Mouse (Mus musculus) intestine, postnatal 0 days (tissue): ENCODE measurements at regions not wholly inside any gene's neighbourhood (a gene's known extent, or its start where the extent isn't known, plus 50 kb on each side); places are given as distances from the start of the nearest gene placed in this dataset.

Source experiments
- ATAC-seq: fragments of 200-750 bp; cut with Nextera tagmentation; 2 replicates; pipeline ENCODE4 v1.8.0; 2017; ENCODE audit warnings: mild to moderate bottlenecking, moderate TSS enrichment, moderate library complexity
- H3K27ac ChIP-seq: fragments of 300-500 bp; sonication (generic); 2 replicates; pipeline ENCODE4 v1.5.1; 2014; ENCODE audit warnings: mild to moderate bottlenecking, low read depth, low read length, moderate library complexity
- H3K27me3 ChIP-seq: fragments of 300-500 bp; sonication (generic); replicated peaks from 2 replicates; pipeline ENCODE4 v1.6.1; 2014; ENCODE audit warnings: low read length, mixed read lengths; ENCODE audit not compliant: control insufficient read depth, insufficient read depth
- H3K36me3 ChIP-seq: fragments of 300-500 bp; sonication (generic); 2 replicates; pipeline ENCODE4 v1.6.1; 2014; ENCODE audit warnings: mild to moderate bottlenecking, moderate library complexity; ENCODE audit not compliant: control insufficient read depth, insufficient read depth
- H3K4me1 ChIP-seq: fragments of 300-500 bp; sonication (generic); replicated peaks from 2 replicates; pipeline ENCODE4 v1.6.1; 2014; ENCODE audit warnings: antibody characterized with exemption, low read length, mixed read lengths; ENCODE audit not compliant: control insufficient read depth, insufficient read depth
- H3K4me2 ChIP-seq: fragments of 300-500 bp; sonication (generic); replicated peaks from 2 replicates; pipeline ENCODE4 v1.6.1; 2014; ENCODE audit warnings: low read depth, mild to moderate bottlenecking, moderate library complexity
- H3K4me3 ChIP-seq: fragments of 300-500 bp; sonication (generic); 2 replicates; pipeline ENCODE4 v1.5.1; 2014; ENCODE audit warnings: low read depth, low read length
- H3K9ac ChIP-seq: fragments of 300-500 bp; sonication (generic); 2 replicates; pipeline ENCODE4 v1.6.1; 2014; ENCODE audit warnings: mild to moderate bottlenecking, low read depth, low read length
- H3K9me3 ChIP-seq: fragments of 300-500 bp; sonication (generic); 2 replicates; pipeline ENCODE4 v1.6.1; 2016; ENCODE audit warnings: mixed run types; ENCODE audit not compliant: control insufficient read depth
- CTCF ChIP-seq: sonication (generic); IDR thresholded peaks from 2 replicates; pipeline ENCODE4 v1.5.1; 2016; ENCODE audit warnings: low read depth, mild to moderate bottlenecking, control low read depth, antibody characterized with exemption, moderate library complexity
- WGBS: fragments of 180-500 bp; shearing (Covaris S2); extraction: QIAGEN DNeasy Blood & Tissue Kit; methylation state at CpG from one replicate; pipeline ENCODE4 v1.1.7; 2014; 5-methylcytosine and 5-hydroxymethylcytosine counted together

DNA sequence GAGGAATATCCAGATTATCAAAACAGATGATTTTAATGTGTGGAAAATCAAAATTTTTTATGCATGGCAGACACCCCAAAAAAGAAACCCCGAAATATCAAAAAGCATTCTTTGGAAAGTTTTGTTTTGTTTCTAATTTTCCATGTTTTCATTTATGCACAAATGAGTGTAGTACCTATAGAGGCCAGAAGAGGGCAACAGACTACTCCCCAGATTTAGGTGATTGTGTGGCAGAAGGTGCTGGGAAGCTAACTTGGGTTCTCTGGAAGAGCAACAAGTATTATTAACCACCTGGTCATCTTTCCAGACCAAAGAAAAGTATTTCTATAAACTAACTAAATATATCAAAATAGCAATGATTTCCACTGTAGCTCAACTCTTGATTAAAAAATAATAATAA, 137.2 kb downstream of the Cdc5l start:
- peak; percentile 66 for TF ChIP-seq CTCF
- H3K27ac ChIP-seq, result no peak overlapping the region
- ATAC-seq, result no peak
- no peaks in the 10 kb centered on the region for H3K4me1 ChIP-seq
- H3K9ac ChIP-seq, result no peak overlapping the region
- no peak overlapping the region for H3K4me2 ChIP-seq
- no peaks in the 10 kb centered on the region for H3K27me3 ChIP-seq
- H3K9me3 ChIP-seq, result no peaks in the 10 kb centered on the region
- H3K4me3 ChIP-seq, result no peak overlapping the region
- no peaks in the 10 kb centered on the region for H3K36me3 ChIP-seq
- WGBS, result 83% methylated on average over 1 of the region's 1 CpGs

DNA sequence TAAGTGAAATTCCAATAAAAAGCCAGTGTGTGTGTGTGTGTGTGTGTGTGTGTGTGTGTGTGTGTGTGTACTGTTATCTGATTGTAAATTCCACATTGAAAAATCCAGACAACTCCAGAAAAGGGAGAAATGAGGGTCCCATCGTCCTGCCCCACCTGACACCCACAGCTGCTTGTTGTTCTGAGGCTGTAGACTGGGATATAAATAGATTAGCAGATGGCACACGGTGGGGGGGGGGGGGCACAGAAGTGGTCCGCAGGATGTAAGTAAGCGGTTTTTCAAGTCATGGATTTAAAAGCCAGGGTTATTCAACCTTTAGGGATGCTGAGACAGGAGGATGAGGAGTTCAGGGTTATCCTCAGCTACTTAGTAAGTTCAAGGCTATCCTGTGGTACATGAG, 138.7 kb downstream of the Cdc5l start:
- Histone ChIP-seq H3K27ac (no peak overlapping the region), H3K4me3 (no peak overlapping the region), H3K9me3 (no peaks in the 10 kb centered on the region), H3K4me1 (no peaks in the 10 kb centered on the region), H3K27me3 (no peaks in the 10 kb centered on the region), H3K4me2 (no peak overlapping the region), H3K36me3 (no peaks in the 10 kb centered on the region), H3K9ac (no peak overlapping the region)
- 60% methylated on average over 4 of the region's 4 CpGs for WGBS
- TF ChIP-seq CTCF, result no peak
- ATAC-seq, result no peak

DNA sequence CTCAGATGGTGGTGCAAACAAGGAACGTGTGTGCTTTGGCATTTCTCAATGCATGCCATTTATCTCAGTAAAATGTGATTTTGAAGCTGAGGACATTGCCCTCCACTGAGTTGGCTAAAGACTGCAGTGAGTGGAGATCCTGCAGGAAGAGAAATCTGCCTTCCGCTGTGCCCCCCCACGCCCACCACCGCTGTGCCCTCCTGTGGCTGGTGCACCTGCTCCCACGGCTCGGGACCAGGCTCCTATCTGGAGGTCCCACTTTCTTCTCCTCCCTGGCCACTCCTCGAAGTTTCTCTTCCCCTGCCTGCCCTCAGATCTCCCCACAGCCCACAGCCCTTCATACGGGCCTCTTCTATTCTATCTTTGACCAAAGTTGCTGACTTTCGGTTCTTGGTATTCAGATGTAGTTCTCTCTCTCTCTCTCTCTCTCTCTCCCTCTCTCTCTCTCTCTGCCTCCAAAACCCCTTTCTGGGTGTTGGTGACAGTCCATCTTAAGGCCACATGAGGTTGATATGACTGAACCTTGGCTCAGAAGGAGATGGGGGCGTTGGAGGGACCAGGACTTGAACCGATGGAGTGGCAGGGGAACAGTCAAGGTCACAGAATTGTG, 139.2 kb downstream of the Cdc5l start:
- no peak overlapping the region for H3K4me2 ChIP-seq
- WGBS, result 84% methylated on average over 11 of the region's 11 CpGs
- no peaks in the 10 kb centered on the region for H3K27me3 ChIP-seq
- no peaks in the 10 kb centered on the region for H3K36me3 ChIP-seq
- H3K9ac ChIP-seq, result no peak overlapping the region
- no peak overlapping the region for H3K27ac ChIP-seq
- no peak overlapping the region for H3K4me3 ChIP-seq
- no peaks in the 10 kb centered on the region for H3K4me1 ChIP-seq
- H3K9me3 ChIP-seq, result no peaks in the 10 kb centered on the region
- no peak for ATAC-seq
- TF ChIP-seq CTCF, result no peak

DNA sequence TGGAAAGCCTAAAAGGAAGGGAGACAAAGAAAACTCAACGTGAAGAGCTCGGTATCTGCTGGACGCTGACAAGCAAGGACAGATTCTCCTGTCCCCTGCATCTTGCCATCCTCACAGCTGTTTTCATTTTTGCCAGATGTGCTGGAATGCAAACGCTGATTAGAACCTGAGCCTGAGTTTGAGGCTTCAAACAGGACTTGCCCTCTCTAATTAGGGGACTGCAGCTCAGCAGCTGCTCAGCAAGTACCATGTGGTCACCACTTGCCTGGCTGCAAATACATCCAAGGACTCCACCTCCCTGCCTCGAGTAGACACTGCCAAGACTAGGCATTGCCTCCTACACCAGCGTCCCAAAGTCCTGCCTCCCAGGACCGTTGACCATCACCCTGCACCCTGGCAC, 140.7 kb downstream of the Cdc5l start:
- H3K9ac ChIP-seq, result no peak overlapping the region
- TF ChIP-seq CTCF, result no peak
- no peak overlapping the region for H3K27ac ChIP-seq
- H3K4me3 ChIP-seq, result no peak overlapping the region
- WGBS, result 81% methylated on average over 7 of the region's 7 CpGs
- no peak overlapping the region for H3K4me2 ChIP-seq
- no peak for ATAC-seq
- H3K9me3 ChIP-seq, result no peaks in the 10 kb centered on the region
- no peaks in the 10 kb centered on the region for H3K27me3 ChIP-seq
- H3K4me1 ChIP-seq, result no peaks in the 10 kb centered on the region
- H3K36me3 ChIP-seq, result no peaks in the 10 kb centered on the region

DNA sequence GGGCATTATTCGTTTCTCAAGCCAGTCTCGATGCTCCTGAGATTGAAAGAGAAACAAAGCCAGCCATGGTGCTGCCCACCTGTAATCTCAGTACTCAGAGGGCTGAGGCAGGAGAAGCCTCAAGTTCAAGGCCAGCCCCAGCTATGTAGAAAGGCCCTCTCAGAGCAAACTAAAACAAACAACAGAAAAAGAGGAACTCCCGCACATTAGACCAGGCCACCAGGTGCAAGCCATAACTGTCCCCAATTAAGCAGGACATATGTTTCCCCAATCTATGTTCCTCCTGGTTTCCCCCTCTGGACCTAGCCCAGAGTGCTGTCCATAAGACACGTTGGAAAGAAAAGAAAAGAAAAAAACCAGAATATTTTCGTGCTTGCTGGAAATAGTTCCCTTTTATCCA, 142.5 kb downstream of the Cdc5l start:
- Histone ChIP-seq H3K4me1 (no peaks in the 10 kb centered on the region), H3K9ac (no peak overlapping the region), H3K4me2 (no peak overlapping the region), H3K9me3 (no peaks in the 10 kb centered on the region), H3K27me3 (no peaks in the 10 kb centered on the region), H3K4me3 (no peak overlapping the region), H3K36me3 (no peaks in the 10 kb centered on the region), H3K27ac (no peak overlapping the region)
- no peak for ATAC-seq
- TF ChIP-seq CTCF, result no peak
- WGBS, result 80% methylated on average over 5 of the region's 5 CpGs

DNA sequence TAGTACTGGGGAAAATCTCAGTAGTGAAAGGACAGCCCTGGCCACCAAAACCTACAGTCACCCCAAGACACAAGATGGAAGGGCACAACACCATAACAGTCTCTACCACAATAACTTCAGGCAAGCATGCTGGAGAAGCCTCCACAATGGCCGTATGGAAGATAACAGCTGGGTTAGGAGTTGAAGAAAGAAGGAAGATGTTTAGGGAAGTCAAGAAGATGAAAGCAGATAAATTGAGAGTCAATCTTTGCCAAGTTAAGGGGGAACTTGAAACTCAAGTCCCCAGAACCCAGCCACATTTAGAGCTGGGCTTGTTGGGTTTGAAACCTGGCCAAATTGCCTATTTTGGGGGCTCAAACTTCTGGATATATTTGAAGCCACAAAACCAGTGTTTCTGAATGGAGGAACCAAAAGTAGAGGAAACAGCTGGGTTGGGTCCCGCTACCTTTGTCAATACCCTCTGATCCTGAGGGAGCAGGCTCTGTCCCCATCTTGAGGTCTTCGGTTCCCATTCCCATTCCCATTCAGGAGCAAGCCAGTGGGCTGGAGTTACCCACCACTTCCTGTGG, 147.8 kb downstream of the Cdc5l start:
- H3K36me3 ChIP-seq, result no peaks in the 10 kb centered on the region
- no peak for ATAC-seq
- H3K9me3 ChIP-seq, result no peaks in the 10 kb centered on the region
- H3K4me3 ChIP-seq, result no peak overlapping the region
- no peak for TF ChIP-seq CTCF
- no peak overlapping the region for H3K27ac ChIP-seq
- no peak overlapping the region for H3K9ac ChIP-seq
- H3K27me3 ChIP-seq, result no peaks in the 10 kb centered on the region
- no peaks in the 10 kb centered on the region for H3K4me1 ChIP-seq
- 93% methylated on average over 3 of the region's 3 CpGs for WGBS
- H3K4me2 ChIP-seq, result no peak overlapping the region
